In the genomic region with DNA sequence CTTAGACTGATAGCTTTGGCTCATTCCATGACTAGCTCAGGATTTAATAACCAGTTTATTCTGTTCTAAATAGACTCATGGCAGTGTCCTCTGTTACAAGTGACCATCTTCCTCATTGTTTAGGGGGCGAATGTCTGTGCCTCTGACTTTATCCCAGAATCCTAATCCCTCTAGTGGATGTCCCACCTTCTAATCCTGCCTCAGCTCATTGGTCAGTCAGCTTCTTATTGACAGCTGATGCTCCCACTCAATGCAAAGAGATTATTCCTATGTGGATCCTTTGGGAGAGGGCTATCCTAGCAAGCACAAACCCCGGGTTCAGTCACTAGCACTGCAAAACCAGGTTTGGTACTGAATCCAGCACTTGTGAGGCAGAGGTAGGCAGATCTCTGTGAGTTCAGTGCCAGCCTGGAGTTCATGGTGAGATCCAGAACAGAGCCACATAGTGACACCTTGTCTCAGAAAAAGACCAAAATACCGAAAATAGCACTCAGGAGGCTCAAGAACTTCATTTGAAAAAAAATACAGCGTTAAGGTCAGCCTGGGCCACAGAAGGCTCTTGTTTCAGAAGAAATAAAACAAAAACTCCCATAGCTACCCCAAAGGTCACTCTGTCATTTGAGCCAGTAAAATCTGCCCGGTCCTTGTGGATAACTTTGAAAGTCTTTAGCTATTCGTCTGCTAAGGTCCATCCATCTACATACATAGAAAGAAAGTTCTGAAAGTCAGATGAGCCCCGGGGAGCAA, we compare ENCODE assay signal across 19 mouse cellular contexts. TPM values are rescaled to one million over a fixed set of nuclear protein-coding genes. Genes with fewer than 3 reads are reported as not detected.
DNase-seq lines count a peak whose midpoint lies in the region; ATAC-seq lines count a peak whose summit lies in the region.
"Had no signal": no experiment of that assay in that cellular context is flagged by ENCODE, and none has a peak within 500 bp of the region (broad histone marks: within the 10 kb centered on the region; RNA-seq: fewer than 3 reads in every experiment).

No protein-coding gene starts in this region.

- H3K4me2 ChIP-seq in liver, embryonic 11.5 days, result no peak overlapping the region
- no peak overlapping the region for H3K4me2 ChIP-seq in liver, embryonic 12.5 days

- no peak overlapping the region for H3K9ac ChIP-seq in liver, embryonic 11.5 days (ENCODE audit: low read depth, low read length)
- no peak overlapping the region for H3K9ac ChIP-seq in liver, embryonic 12.5 days
- H3K9ac ChIP-seq: embryonic facial prominence, embryonic 13.5 days had no signal

- peaks cover 11% of the 10 kb centered on the region for H3K4me1 ChIP-seq in liver, embryonic 11.5 days (replicated peaks; ENCODE audit: control insufficient read depth, insufficient read depth, low read length)
- H3K4me1 ChIP-seq in liver, embryonic 12.5 days, result peaks cover 40% of the 10 kb centered on the region

- H3K9me3 ChIP-seq in liver, embryonic 11.5 days (ENCODE audit: control insufficient read depth, low read length), result no peaks in the 10 kb centered on the region
- H3K9me3 ChIP-seq in liver, embryonic 12.5 days (replicated peaks), result no peaks in the 10 kb centered on the region
- H3K9me3 ChIP-seq: embryonic facial prominence, embryonic 13.5 days; forebrain, embryonic 10.5 days; megakaryocyte, embryonic 14.5 days had no signal

- peak; percentile 9 for DNase-seq in embryo, embryonic 10 days (ENCODE audit: low spot score)
- no peak for DNase-seq in embryo, embryonic 10.5 days (ENCODE audit: low spot score)
- DNase-seq in kidney, adult 18-20 months, result peak; percentile 14
- no peak for DNase-seq in kidney, adult 8-10 months
- no peak for DNase-seq in liver, embryonic 11.5 days (ENCODE audit: low spot score)
- peak; percentile 35 for DNase-seq in retina, embryonic 14.5 days (ENCODE audit: low spot score)
- no peak for DNase-seq in right cerebral cortex, adult 2 months (ENCODE audit: low spot score in 2 of 2)
- DNase-seq: adrenal gland, postnatal 36 days; cerebellum, postnatal 36 days; spleen, adult 18-20 months; thymus, postnatal 36 days had no signal

- H3K4me3 ChIP-seq in liver, embryonic 11.5 days (ENCODE audit: low read depth, low read length), result no peak overlapping the region
- no peak overlapping the region for H3K4me3 ChIP-seq in liver, embryonic 12.5 days
- H3K4me3 ChIP-seq: embryonic facial prominence, embryonic 13.5 days; forebrain, embryonic 10.5 days; megakaryocyte, embryonic 14.5 days had no signal

- H3K27me3 ChIP-seq in liver, embryonic 11.5 days (replicated peaks; ENCODE audit: control insufficient read depth, insufficient read depth, low read length), result no peaks in the 10 kb centered on the region
- H3K27me3 ChIP-seq in liver, embryonic 12.5 days (replicated peaks), result no peaks in the 10 kb centered on the region
- H3K27me3 ChIP-seq: embryonic facial prominence, embryonic 13.5 days; megakaryocyte, embryonic 14.5 days had no signal

- no peak for ATAC-seq in liver, embryonic 11.5 days (replicated peaks; ENCODE audit: low FRiP score)
- ATAC-seq in liver, embryonic 12.5 days, result no peak

- peaks cover 11% of the 10 kb centered on the region; the same call in 1 of the 2 replicates for H3K36me3 ChIP-seq in liver, embryonic 11.5 days (ENCODE audit: control insufficient read depth, insufficient read depth, low read length)
- H3K36me3 ChIP-seq in liver, embryonic 12.5 days, result peaks cover 31% of the 10 kb centered on the region

- WGBS in liver, embryonic 11.5 days, result 71% methylated on average over 7 of the region's 7 CpGs
- 61% methylated on average over 7 of the region's 7 CpGs for WGBS in liver, embryonic 12.5 days (ENCODE audit: insufficient replicate concordance)

- peak overlapping the region; percentile 0; the same call in 1 of the 2 replicates for H3K27ac ChIP-seq in liver, embryonic 11.5 days (ENCODE audit: low read depth, low read length)
- no peak overlapping the region for H3K27ac ChIP-seq in liver, embryonic 12.5 days
- H3K27ac ChIP-seq: forebrain, embryonic 10.5 days had no signal

RNA-seq across cellular contexts. Expression of gene Cflar, which starts 11.9 kb away (rescaled TPM):
- polyA plus RNA-seq in liver, embryonic 11.5 days (2014; fragmentation: Nextera tagmentation; extraction: Ambion mirVana), result 18.6 and 20.4 TPM in 2 replicates
- polyA plus RNA-seq in liver, embryonic 12.5 days (2016; fragmentation: Nextera tagmentation; extraction: Ambion mirVana), result 17.1 and 19.0 TPM in 2 replicates

RNA-seq across cellular contexts. Expression of gene Als2cr12, which starts 27.4 kb away (rescaled TPM):
- polyA plus RNA-seq in liver, embryonic 11.5 days (2014; fragmentation: Nextera tagmentation; extraction: Ambion mirVana), result not detected in 2 replicates
- not detected in 2 replicates for polyA plus RNA-seq in liver, embryonic 12.5 days (2016; fragmentation: Nextera tagmentation; extraction: Ambion mirVana)
- polyA plus RNA-seq: activated CD4-positive, CD25-positive, alpha-beta regulatory T cell, adult 4 months; embryonic facial prominence, embryonic 13.5 days; forebrain, embryonic 10.5 days; inflammation-experienced regulatory T-cells, adult 6 months; liver, adult 2 months; lung, embryonic 16.5 days had no signal

Comparison
In these comparisons a context has a peak if more than half of its experiments do, and no peak if none do; other contexts are left out.
1. DNase-seq: peak in embryo, embryonic 10 days (single experiment), kidney, adult 18-20 months (single experiment) and retina, embryonic 14.5 days (single experiment); none in embryo, embryonic 10.5 days (single experiment), kidney, adult 8-10 months (0 of 2), liver, embryonic 11.5 days (single experiment) and right cerebral cortex, adult 2 months (0 of 2).